Mouse (Mus musculus): ENCODE measurements around the gene Lipo4.
"Not testable (repeated sequence)": the region's sequence is repeated elsewhere in the genome, so short reads cannot be mapped to it uniquely, and the experiment has no call there.

Lipo4 gene

DNA sequence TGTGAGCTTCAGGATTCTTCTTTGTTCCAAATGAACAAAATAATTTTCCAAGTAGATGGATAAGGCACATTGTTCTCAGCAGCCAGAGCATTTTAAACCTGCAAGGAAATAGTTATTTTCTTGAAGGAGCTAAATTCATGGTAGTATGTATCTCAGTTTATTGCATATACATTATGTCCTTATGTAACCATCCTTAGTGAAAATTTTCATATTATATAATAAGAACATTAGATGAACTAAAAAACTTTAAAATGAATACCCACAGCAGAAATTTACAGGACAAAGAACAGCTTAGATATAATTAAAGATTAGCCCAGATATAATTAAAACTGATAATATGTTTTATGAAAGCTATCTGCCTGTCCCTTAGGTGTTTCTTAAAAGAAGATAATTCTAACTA, at the start of gene Lipo4:
Gene Lipo4, minus strand, starts transcription at position 101 of the 400 bp plus-strand sequence.
- DNase-seq (ENCODE audit: low spot score), result no peak

DNA sequence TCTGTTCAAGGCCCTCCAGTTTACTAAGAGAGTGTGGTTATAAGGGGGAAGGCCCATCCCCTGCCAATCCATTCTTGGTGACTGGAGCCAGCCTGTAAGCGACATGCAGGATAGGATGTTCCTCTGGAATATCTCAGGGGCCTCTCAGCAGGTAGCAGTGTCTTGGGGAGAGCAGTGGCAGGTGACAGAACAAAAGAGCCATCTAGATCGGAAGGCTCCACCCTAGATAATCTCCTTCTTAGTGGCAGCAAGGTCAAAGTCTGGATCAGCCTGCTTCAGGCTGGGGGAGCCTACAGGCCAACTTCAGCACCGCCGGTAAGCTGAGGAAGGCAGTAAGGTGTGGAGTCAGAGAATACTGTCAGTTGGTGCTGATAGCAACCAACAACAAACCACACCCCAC, 61.2 kb downstream of the Lipo4 start:
- not testable (repeated sequence) for DNase-seq (ENCODE audit: low spot score)

DNA sequence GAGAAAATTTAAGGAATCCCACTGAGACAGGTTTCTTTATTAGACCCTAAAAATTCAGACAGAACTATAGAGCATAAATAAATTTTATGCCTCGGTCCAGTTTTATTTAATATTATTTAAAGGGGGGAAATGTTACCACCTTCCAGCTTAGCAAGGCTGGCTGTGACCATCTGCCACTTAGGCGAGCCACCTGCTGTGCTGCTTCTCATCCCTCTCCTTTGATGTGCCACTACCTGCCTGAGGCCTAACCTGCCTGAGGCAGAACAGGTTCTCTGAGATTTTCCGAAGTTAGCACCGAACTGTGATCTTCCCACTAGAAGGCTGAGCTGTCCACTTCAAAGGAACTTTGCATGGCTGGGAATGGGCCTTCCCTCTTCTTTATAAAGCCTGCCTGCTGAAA, 63.9 kb downstream of the Lipo4 start:
- DNase-seq (ENCODE audit: low spot score), result no peak
